Mouse (Mus musculus): ENCODE data around the gene Plpp4. TPM values are rescaled to one million over a fixed set of nuclear protein-coding genes. Genes with fewer than 3 reads are reported as not detected.

Plpp4 gene
- total and polyA plus RNA-seq, 3 experiments = not detected

DNA sequence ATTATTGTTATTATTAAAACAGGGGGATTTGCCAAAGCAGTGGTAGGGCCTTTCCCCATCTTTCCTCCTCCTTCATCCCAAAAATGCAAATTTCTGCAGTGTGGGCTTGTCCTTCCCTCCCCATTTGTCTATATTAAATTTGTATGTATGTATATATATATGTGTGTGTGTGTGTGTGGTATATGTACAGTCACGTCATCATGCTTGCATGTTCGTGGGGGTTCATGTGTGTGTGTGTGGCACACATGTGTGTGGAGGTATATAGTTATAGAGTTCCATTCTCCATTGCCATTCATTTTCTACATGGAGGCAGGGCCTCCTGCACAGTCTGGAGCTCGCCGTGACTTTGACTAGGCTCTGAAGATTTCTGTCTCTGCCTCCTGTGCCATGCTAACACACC is 22.0 kb downstream of the Plpp4 start:
- Histone ChIP-seq H3K9ac (ENCODE audit: insufficient read depth, low read depth) (no peak overlapping the region), H3K4me1 (ENCODE audit: control insufficient read depth in 1 of 2, insufficient read depth in 2 of 2) (no peaks in the 10 kb centered on the region), H3K27ac (ENCODE audit: insufficient read depth, low read depth) (no peak overlapping the region), H3K4me3 (replicated peaks in 1 of 3; ENCODE audit: low read depth in 2 of 3, low read length in 2 of 3, poor library complexity in 1 of 3) (no peak overlapping the region), H3K4me2 (ENCODE audit: insufficient read depth, low read depth, poor library complexity, severe bottlenecking) (no peak overlapping the region), H3K79me2 (replicated peaks; ENCODE audit: control insufficient read depth, extremely low read depth, insufficient read depth, poor library complexity, severe bottlenecking) (no peaks in the 10 kb centered on the region), H3K9me3 (replicated peaks; ENCODE audit: low read length) (no peaks in the 10 kb centered on the region), H3K27me3 (replicated peaks) (peaks cover 73% of the 10 kb centered on the region), H3K36me3 (replicated peaks in 1 of 2; ENCODE audit: control insufficient read depth in 1 of 2, insufficient read depth in 1 of 2, low read length in 1 of 2) (no peaks in the 10 kb centered on the region)
- no peak for DNase-seq (ENCODE audit: extremely low read depth)
- in situ Hi-C loops (cut with MboI; ENCODE audit: low pct_ligation_motif_present, low pct_unique_long_range_greater_than_20kb, low sequenced_read_pairs) = no loop called here
- TF ChIP-seq USF1 (IDR thresholded peaks at IDR 0.05; ENCODE audit: low read depth, low read length) (no peak), PAX5 (IDR thresholded peaks at IDR 0.05; ENCODE audit: low read length) (no peak), MYC (IDR thresholded peaks at IDR 0.05; ENCODE audit: low read depth, low read length) (no peak), JUND (conservative IDR thresholded peaks at IDR 0.05; ENCODE audit: low read depth, low read length) (no peak), GABPA (IDR thresholded peaks at IDR 0.05; ENCODE audit: insufficient replicate concordance, low read depth, low read length) (no peak), USF2 (conservative IDR thresholded peaks at IDR 0.05; ENCODE audit: low read depth, low read length) (no peak), KAT2A (IDR thresholded peaks at IDR 0.05; ENCODE audit: insufficient replicate concordance, low read length) (no peak), MAZ (IDR thresholded peaks at IDR 0.05; ENCODE audit: low read depth, low read length) (no peak), TCF12 (IDR thresholded peaks at IDR 0.05; ENCODE audit: low read depth, low read length) (no peak), IRF4 (IDR thresholded peaks at IDR 0.05; ENCODE audit: low read depth, low read length) (no peak), MAX (IDR thresholded peaks at IDR 0.05; ENCODE audit: low read length) (no peak)
- dilution Hi-C loops (cut with MboI; ENCODE audit: extremely low pct_ligation_motif_present, extremely low pct_unique_long_range_greater_than_20kb, low sequenced_read_pairs) = no loop called here

DNA sequence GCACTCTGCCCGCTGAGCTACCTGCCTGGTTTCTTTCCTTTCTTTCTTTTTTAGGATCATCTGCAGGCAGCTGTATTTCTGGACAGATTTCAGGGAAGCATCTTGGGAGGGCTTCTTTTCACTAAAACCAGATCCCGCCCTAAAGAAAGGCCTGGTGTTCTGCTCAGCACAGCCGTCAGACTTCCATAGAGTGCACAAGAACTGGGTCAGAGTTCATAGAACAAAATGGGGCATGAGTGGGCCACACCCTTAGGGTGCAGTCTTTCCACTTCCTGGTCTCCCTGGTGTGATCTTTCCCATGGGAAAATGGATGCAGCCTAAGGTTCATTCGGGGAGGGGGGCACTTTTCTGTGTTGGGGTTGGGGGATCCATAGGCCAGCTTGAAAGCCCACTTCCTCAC is 22.4 kb downstream of the Plpp4 start:
- H3K36me3 ChIP-seq (replicated peaks in 1 of 2; ENCODE audit: control insufficient read depth in 1 of 2, insufficient read depth in 1 of 2, low read length in 1 of 2) = no peaks in the 10 kb centered on the region
- no peak overlapping the region for H3K9ac ChIP-seq (ENCODE audit: insufficient read depth, low read depth)
- no peak overlapping the region for H3K4me2 ChIP-seq (ENCODE audit: insufficient read depth, low read depth, poor library complexity, severe bottlenecking)
- no peak for TF ChIP-seq CTCF (conservative IDR thresholded peaks at IDR 0.05 in 1 of 2, IDR thresholded peaks at IDR 0.05 in 1 of 2; ENCODE audit: low read depth in 2 of 2, low read length in 2 of 2)
- TF ChIP-seq NELFE (IDR thresholded peaks at IDR 0.05; ENCODE audit: low read depth, low read length) = no peak
- dilution Hi-C loops (cut with MboI; ENCODE audit: extremely low pct_ligation_motif_present, extremely low pct_unique_long_range_greater_than_20kb, low sequenced_read_pairs) (no loop called here), in situ Hi-C loops (cut with MboI; ENCODE audit: low pct_ligation_motif_present, low pct_unique_long_range_greater_than_20kb, low sequenced_read_pairs) (no loop called here)
- no peak overlapping the region for H3K4me3 ChIP-seq (replicated peaks in 1 of 3; ENCODE audit: low read depth in 2 of 3, low read length in 2 of 3, poor library complexity in 1 of 3)
- H3K79me2 ChIP-seq (replicated peaks; ENCODE audit: control insufficient read depth, extremely low read depth, insufficient read depth, poor library complexity, severe bottlenecking) = no peaks in the 10 kb centered on the region
- peaks cover 72% of the 10 kb centered on the region for H3K27me3 ChIP-seq (replicated peaks)
- no peak for DNase-seq (ENCODE audit: extremely low read depth)
- no peak overlapping the region for H3K27ac ChIP-seq (ENCODE audit: insufficient read depth, low read depth)
- H3K4me1 ChIP-seq (ENCODE audit: control insufficient read depth in 1 of 2, insufficient read depth in 2 of 2) = no peaks in the 10 kb centered on the region
- H3K9me3 ChIP-seq (replicated peaks; ENCODE audit: low read length) = no peaks in the 10 kb centered on the region

DNA sequence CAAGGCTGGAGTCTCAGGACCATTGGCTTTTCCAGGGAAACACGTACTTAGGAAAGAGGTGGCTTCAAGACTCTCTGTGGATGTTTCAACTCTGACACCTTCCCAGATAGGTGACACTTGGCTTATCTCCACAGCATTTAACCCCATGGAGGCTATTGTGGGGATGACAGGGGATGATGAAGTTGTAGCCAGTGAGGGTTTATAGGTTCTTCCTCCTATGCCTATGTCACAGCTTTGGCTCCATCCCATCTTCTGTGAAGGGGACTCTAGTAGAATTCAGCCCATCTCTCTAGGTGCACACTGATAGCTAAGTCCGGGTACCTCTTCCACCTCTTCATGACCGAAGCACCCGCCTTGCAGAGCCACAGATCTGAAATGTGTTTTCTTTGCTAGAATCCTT is 25.1 kb downstream of the Plpp4 start:
- no peak for DNase-seq (ENCODE audit: extremely low read depth)
- Histone ChIP-seq H3K27ac (ENCODE audit: insufficient read depth, low read depth) (no peak overlapping the region), H3K9me3 (replicated peaks; ENCODE audit: low read length) (no peaks in the 10 kb centered on the region), H3K4me1 (ENCODE audit: control insufficient read depth in 1 of 2, insufficient read depth in 2 of 2) (no peaks in the 10 kb centered on the region), H3K9ac (ENCODE audit: insufficient read depth, low read depth) (no peak overlapping the region), H3K4me2 (ENCODE audit: insufficient read depth, low read depth, poor library complexity, severe bottlenecking) (no peak overlapping the region), H3K79me2 (replicated peaks; ENCODE audit: control insufficient read depth, extremely low read depth, insufficient read depth, poor library complexity, severe bottlenecking) (no peaks in the 10 kb centered on the region), H3K36me3 (replicated peaks in 1 of 2; ENCODE audit: control insufficient read depth in 1 of 2, insufficient read depth in 1 of 2, low read length in 1 of 2) (no peaks in the 10 kb centered on the region), H3K27me3 (replicated peaks) (peaks cover 81% of the 10 kb centered on the region), H3K4me3 (replicated peaks in 1 of 3; ENCODE audit: low read depth in 2 of 3, low read length in 2 of 3, poor library complexity in 1 of 3) (no peak overlapping the region)
- TF ChIP-seq PAX5 (IDR thresholded peaks at IDR 0.05; ENCODE audit: low read length) (no peak), USF2 (conservative IDR thresholded peaks at IDR 0.05; ENCODE audit: low read depth, low read length) (no peak), USF1 (IDR thresholded peaks at IDR 0.05; ENCODE audit: low read depth, low read length) (no peak), TCF12 (IDR thresholded peaks at IDR 0.05; ENCODE audit: low read depth, low read length) (no peak), CHD1 (IDR thresholded peaks at IDR 0.05; ENCODE audit: low read depth, low read length) (no peak)
- in situ Hi-C loops (cut with MboI; ENCODE audit: low pct_ligation_motif_present, low pct_unique_long_range_greater_than_20kb, low sequenced_read_pairs) (no loop called here), dilution Hi-C loops (cut with MboI; ENCODE audit: extremely low pct_ligation_motif_present, extremely low pct_unique_long_range_greater_than_20kb, low sequenced_read_pairs) (no loop called here)
